Mouse (Mus musculus) thymus, postnatal 14 days (tissue): ENCODE measurements around the gene Klhl18.

Experiments used
- DNase-seq: peaks from one replicate; pipeline ENCODE4 v3.0.0; 2021

Gene Klhl18

DNA sequence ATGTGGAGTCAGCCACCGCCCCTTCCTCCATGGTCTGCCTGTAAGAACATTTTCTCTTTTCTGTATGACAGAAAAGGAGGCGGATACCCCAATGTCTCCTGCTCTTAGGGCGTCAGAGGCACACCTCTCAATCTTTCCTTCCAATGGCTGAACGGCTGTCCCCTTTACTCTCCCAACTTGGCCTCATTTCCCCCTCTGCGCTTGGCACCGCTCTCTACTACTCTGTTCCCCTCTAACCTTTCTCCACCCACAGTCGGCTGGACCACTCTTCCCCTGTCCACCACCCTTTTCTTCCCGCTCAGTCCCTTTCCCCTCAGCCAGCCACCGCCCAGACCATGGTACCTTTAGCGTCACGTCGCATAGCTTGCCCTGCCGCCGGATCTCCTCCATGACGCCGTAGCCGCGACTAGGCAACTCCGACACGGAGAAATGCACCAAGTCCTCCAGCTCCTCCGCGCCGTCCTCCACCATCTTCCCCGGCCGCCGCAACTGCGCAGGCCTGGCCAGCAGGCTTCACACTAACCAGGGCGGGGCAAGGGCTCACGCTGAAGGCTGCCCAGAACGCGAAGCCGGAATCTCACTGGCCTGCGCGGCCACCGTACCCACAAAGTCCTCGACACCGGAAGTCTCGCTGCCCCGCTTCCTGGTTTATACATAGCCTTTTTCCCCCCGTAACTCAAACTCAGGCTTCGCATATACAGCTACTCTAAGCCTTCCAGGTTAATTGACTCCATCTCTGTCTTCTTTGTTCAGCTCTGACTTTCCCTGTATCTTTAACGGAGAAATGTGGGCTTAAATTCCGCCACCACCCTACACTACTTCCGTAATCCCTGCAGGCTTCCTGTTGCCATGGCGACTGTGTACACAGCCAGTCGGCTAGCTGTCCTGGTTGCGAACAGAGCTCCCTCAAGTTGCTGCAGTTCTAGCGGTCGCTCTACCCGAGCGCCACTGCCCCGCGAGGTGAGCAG is at the start of gene Klhl18, which contains the start of gene Kif9:
Gene Klhl18, minus strand, starts transcription at position 571 of the 968 bp plus-strand sequence.
Gene Kif9, plus strand, starts transcription at position 835 of the 968 bp plus-strand sequence.
- peak; percentile 93 for DNase-seq

DNA sequence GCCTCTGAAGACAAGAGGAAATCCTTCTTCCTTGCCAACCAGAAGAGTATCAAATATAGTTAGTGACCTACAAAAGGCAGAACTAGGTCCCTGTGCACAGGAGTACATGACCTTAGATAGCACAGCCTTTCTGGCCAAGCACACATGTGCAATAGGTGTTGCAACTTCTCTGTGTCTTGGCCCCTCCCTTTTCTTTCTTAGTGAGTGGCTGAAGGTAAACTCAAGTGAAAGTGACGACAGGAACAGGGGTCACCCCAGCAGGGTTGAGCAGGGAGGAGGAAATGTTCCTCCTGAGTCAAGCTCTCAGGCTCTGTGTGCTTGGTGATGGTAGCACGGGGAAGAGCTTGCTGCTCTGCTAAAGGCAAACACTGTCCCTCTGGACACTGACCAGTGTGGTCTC is 49.2 kb upstream of the Klhl18 start:
- no peak for DNase-seq

DNA sequence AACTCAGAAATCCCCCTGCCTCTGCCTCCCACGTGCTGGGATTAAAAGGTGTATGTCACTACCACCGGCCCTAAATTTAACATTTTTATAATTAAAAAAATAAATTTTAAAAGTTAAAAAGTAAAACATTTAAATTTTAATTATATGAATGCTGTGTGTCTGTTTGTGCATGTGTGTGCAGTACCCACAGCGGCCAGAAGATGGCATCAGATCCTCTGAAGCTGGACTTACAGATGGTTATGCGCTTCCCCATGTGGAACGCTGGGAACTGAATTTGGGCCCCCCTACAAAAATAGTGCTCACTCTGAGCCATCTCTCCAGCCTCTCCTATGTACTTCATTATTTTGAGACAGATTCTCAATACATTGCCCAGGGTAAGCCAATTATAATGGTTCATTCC is 14.4 kb upstream of the Klhl18 start:
- DNase-seq: peak; percentile 36

DNA sequence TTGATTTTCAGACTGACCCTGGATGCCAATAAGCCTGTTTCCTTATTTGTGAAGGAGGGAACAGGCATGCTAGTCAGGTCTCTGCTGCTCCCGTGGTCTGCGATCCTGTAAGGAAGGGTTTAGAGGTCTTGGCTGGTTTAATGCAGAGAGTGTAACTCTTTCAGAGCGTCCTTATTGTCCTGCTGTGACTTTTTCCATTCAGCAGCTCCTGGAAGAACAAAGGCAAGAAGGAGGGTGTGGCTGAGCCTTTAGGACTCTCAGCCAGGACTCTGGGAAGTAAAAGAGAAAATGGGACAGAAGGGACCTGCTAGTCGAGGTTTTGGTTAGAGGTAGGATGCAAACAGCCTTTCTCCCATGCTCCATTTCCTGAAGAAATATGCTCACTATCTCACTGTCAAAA is 12.3 kb upstream of the Klhl18 start:
- no peak for DNase-seq

DNA sequence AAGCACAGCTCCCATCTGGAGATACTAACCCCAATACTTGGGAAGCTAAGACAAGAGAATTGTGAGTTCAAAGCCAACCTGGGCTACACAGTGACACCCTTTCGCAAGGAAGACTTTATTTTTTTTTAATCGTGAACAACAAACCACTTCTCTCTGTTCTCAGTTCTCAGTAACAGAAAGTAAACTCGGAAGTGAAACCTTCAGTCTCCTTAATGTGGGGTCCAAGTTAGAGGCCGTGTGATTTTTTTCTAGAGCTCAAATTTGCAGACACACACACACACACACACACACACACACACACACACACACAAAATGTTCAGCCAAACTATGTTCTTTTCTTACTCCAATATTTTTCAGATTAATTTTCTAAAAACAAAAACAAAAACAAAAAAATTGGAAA is 2.1 kb upstream of the Klhl18 start:
- no peak for DNase-seq

DNA sequence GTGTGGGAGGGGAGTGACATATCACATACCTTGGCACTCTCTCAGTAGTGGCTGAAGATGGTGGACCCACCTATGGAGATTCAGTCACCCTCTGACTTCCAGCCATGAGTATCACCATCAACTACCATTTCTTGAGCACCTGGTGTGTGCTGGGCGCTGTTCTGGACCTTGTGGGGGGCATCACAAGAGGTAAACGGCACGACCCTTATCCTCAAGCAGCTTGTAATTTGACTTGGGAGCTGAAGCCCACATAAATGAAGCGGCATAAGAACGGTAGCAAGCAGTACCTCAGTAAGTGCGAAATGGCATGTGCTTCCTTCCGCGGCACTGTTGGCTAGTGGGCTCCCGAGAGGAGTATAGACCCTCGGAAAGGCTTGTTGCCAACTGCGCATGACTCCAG is 1.5 kb upstream of the Klhl18 start:
- DNase-seq: no peak

DNA sequence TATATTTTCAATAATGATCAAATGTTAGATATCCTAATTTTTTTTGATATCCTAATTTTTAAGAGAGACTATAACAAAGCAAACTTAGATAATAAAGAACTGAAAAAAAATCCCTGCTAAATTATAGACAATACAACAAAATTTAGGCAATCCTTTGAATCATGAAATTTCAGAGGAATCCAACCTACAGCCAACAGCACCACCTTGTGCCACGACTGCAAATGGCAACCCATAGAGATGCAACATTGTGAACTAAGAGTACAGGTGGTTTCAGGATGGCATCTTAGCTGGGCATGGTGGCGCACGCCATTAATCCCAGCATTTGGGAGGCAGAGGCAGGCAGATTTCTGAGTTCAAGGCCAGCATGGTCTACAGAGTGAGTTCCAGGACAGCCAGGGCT is 10.3 kb downstream of the Klhl18 start:
- peak; percentile 61 for DNase-seq

DNA sequence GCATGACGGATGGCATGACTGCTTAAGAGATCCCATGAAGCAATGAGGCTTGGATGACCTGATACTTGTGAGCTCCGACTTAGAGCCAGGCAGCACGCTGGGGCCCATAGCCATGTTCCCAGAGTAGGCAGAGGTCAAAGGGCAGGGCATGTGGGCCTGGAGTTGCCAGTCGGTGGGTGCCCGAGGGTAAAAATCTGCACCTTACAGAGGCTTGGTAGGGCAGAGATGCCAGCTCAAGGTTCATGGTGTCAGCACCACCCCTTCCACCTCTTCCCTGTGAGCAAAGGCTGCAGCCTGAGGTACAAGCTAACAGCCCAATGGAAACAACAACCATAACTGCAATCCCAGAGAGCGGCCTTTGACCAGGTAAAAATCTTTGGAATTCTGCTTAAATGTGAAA is 11.2 kb downstream of the Klhl18 start:
- no peak for DNase-seq

DNA sequence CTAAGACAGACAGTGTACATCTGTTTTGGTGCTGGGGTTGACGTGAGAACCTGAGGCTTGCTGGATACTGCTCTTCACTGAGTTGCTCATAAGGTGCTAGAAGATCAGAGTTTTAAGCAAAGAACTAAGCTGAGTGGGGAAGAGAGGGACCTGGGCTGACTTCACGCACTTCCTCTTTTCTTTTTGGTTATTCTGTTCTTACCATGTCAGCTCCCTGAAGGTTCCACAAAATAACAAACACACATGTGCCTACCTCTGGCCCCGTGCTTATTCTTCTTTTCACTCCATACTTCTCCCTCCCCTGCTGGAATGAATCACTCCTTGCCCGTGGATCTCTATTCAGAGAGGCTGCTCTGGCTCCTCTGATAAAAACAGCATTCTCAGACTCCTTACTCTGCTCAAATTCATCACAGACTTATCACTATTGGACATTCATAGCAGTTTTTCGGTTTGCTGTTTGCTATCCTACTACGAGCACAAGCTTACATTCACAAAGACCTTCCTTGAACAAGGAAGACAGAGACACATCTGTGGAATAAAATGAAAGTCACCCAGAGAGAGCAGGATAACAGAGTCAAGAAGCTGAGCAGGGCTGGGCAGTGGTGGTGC is 12.4 kb downstream of the Klhl18 start:
- no peak for DNase-seq

DNA sequence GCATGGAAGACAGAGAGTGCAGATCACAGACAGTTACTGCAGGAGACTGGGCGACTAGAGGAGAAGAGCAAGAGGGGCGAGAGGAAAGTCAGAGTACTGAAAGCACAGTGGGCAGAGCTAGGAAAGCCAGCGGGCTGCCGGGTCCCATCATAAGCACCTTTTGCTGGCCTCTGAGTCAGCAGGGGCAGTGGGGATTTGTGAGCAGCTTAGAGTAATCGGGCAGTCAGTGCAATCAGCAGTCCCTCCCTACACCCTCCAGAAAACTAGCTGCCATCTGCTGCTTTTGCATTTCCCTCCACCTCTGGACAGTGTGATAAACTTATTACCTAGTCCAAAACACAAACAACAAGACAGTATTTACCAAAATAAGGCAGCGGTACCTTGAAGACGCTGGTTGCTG is 14.2 kb downstream of the Klhl18 start:
- peak; percentile 14 for DNase-seq

DNA sequence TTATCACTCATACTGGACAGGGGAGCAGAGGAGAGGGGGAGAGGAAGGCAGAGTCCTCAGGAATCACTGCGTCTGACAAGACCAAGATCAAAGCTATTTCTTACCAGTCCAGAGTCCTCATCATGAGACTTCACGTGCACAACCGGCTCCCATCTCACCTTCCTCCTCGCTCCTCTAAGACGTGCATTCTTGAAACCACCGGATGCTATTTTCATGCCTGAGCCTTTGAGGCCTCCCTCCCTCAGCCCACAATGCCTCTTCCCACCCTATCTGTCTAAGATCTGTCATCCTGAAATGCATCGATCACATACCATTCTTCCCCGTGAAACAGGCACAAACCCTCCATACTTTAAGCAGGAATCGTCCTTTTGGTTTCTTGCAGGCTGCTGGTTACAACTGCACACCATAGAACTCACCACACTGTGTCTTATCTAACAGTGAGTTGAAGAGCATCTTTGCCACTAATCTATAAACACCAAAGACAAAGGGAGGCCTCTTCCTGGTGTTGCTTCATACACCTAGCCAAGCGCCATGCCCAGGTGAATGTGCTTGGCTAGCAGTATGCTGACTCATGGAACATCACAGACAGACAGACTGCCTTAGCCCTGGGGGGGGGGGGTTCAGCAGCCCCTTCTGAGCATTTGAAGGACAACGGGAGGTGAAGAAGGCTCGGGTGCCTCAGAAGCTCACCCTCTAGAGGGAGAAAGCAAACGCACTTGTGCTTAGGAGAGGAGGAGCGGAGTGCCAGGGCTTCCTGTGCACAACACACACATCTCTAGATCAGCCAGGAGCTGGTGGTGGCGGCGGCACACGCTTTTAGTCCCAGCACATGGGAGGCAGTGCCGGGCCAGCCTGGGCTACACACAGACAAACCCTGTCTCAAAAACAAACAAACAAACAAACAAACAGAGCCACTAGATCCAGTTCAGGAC is 15.3 kb downstream of the Klhl18 start:
- peak; percentile 59 for DNase-seq

DNA sequence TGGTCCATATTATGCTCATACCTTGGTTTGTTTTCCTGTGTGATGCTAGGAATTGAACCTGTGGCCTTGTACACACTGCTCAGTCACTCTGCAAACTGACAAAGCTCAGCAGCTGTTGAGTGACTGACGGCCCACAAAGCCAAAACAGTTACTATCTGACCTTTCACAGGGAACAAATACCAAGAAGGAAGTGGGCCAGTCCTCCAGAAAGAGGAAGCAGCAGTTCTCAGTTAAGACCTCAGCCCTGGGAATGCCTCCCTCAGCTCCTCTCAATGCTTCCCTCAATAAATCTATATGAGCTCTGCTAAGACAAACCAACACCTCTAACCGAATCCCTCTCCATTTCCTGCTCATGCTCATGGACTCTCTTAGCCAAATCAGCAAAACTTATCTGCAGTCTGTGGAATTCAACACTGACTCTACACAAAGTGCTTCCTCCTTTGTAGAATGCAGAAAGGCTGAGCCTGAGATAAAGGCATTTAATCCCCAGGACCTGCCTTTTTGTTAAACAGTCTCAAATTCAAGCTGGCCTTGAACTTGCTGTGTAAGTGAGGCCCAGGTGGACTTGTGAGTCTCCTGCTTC is 17.3 kb downstream of the Klhl18 start:
- no peak for DNase-seq

DNA sequence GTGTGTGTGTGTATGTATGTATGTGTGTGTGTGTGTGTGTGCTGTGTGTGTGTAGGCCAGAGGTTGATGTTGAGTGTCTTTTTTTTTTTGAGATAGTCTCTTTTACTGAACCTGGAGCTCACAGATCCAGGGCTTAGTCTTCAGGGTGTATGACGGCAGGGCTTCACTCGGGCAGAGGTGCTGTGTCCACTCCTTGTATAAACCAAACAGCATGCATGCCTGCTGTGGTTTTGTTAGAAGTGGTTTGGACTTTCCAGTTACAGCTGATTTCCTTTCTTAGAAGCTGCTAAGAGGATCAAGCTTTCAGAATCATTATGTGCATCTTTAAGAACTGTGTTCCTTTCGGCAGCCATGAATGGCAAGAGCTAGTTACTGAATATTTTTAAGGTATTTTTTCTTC is 18.6 kb downstream of the Klhl18 start:
- no peak for DNase-seq

DNA sequence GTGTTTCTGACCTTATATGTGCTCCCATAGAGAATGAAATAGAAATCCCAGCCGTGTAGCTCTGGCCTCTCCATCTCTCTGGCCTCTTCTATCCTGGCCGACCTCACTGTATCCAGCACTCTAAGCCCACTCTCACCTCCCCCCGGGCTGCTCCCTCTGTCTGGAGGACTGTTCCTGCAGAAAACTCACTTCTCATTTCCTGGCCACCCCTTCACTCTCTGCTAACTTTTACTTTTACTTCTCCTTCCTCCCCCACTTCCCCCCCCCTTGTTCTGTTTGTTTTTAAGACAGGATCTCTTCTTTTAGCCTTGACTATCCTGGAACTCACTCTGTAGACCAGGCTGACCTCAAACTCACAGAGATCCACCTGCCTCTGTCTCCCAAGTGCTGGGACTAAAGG is 24.0 kb downstream of the Klhl18 start:
- no peak for DNase-seq

DNA sequence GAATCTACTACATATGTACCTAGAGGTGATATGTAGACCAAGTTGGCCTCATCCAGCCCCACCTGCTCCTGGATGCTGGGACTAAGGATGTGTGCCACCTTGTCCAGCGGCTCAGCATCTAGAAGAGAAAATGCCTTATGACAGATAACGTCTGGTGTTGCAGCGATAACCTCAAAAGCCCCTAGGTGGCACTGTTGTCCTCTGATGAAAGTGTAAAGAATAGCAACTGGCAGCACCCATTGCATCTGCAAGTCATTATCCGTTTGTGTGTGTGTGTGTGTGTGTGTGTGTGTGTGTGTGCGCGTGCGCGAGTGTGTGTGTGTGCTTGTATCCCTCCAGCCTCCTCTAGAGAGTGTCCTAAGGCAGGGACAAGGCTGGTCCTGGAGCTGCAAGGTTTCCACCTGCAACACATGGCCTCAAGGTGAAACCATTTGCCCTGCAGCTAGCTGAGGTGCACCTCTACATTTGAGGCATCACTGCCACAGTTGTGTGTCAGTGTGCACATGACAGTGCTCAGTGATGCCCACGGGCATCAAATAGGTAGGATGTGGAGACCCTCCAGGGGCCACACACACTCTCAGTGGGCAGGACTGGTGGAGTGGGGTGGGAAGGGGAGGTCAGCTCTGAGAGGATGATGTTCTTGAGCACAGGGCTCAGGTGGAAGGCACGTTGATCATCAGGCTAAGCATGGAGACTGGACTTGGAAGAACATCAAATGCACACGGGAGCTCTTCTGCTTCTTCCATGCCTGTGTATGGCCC is 27.5 kb downstream of the Klhl18 start:
- DNase-seq: peak; percentile 76

DNA sequence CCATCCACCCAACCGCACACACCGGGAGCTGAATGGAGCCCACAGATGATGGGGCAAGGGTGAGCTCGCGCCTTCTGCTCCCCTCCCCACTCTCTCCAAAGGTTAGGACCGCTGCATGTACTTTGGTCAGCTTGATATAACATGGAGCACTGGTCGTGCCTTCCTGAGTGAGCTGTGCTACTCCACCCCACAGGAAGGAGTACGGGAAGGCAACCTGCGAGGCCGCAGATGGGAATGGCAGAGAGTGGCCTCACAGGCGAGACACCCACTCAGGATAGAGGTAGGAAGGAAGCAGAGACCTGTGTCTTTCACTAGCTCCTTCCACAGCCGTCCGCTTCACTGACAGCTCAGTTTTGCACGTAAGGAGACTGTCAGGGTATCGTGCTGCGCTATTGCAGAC is 28.1 kb downstream of the Klhl18 start:
- no peak for DNase-seq

DNA sequence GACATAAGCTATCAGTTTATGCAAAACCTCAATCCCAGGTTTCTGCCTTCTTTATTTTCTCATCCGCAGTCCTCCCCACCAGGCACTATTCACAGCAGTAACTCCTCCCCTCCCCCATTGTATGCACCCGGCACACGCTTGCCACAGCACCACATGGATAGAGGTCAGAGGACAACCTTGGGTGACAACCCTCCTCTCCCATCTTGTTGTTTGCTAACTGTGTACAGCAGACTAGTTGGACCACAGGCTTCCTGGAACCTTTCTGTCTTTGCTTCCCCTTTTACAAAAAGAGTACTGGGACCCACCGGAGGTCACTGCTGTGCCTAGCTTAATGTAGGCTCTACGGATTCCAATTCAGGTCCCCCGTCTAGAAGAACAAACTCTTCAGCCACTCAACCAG is 35.9 kb downstream of the Klhl18 start:
- no peak for DNase-seq

DNA sequence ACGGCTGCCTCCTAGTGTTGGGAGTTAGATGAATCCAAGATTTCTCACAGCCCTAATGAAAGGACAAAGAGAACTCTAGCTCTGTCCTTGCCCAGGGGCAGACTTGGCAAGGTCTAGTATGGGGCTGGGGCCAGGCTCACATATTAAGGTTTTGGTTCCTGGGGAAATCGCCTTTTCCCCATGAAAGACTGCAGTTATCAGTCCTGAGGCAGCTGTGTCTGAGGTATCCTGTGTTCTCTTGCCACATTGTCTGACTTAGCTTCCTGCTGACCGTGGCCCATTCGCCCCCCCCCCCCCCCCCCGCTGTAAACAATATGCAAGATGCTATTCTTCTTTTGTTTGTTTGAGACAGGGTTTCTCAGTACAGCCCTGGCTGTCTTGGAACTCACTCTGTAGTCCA is 36.4 kb downstream of the Klhl18 start:
- DNase-seq: no peak

DNA sequence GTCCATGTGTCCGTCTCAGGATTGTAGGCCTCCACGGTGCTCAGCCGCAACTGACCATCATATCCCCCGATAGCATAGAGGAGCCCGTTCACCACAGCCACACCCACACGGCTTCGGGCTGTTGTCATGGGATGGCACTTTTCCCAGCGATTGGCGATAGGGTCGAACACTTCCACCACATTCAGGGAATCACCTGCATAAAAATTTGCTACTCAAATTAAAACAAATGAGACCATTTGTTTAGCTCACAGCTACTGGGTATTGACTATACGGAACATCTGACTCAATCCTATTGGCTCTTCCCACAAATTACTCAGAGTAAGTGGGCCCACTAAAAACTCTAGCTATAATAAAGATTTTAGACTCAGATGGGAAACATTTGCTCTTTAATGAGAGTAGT is 40.5 kb downstream of the Klhl18 start:
- no peak for DNase-seq

DNA sequence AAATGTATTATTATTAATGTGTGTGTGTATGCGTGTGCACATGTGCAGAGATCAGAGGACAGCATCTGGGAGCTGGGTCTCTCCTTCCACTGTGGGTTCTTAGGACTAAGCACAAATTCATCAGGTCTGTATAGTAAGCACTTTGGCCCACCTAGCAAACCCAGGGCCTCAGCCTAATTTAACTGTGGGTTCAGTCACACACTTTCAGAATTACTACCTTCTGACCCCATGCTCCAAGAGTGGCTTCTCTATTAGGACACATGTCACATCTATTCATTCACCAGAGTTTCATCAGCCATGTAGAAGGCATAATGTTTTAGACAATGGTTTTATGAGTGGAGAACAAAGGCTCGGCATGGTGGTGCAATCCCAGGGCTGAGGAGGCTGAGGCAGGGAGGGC is 43.4 kb downstream of the Klhl18 start:
- no peak for DNase-seq

DNA sequence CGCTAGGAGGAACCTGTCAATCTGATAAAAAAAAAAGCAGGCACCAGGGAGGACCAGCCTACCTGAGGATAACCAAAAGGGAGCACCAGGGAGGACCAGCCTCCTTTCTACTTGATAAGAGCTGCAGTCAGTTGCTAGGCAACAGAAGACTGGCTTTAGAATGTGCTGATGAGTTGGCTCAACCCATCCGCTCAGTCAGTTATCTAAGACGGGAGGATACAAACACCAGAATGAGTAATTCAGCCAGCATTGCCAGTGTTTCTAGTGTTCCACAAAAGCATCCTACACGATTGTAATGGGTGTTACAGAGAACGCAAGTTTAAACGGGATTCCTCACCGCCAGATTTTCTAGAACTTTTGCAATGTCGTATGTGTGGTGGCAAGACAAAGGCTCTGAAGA is 45.3 kb downstream of the Klhl18 start:
- DNase-seq: no peak

DNA sequence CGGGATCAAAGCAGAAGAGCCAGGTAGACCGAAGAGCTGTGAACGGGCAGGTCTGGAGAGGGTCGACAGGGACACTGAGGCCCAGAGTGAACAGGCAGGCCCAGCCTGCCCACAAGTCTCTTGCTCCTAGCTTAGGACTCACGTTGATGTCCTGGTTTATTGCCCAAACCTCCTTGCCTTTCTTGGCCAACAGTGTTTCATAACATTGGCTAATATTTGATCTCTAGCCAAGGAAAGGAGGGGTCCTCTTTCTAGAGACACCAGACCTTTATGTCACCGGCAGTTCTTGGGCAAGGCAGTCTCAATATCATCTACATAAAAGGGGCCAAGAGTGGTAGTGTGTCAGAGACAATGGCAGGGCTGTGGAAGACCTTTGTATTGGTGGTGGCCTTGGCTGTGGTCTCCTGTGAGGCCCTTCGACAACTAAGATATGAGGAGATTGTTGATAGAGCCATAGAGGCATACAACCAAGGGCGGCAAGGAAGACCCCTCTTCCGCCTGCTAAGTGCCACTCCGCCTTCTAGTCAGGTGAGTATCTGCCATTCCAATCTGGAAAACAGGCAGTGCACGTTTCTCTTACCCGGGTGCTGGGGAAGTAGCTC is 56.9 kb downstream of the Klhl18 start, which contains the start of gene Ngp:
Gene Ngp, plus strand, starts transcription at position 237 of the 602 bp plus-strand sequence.
- DNase-seq: no peak
